In the genomic region with DNA sequence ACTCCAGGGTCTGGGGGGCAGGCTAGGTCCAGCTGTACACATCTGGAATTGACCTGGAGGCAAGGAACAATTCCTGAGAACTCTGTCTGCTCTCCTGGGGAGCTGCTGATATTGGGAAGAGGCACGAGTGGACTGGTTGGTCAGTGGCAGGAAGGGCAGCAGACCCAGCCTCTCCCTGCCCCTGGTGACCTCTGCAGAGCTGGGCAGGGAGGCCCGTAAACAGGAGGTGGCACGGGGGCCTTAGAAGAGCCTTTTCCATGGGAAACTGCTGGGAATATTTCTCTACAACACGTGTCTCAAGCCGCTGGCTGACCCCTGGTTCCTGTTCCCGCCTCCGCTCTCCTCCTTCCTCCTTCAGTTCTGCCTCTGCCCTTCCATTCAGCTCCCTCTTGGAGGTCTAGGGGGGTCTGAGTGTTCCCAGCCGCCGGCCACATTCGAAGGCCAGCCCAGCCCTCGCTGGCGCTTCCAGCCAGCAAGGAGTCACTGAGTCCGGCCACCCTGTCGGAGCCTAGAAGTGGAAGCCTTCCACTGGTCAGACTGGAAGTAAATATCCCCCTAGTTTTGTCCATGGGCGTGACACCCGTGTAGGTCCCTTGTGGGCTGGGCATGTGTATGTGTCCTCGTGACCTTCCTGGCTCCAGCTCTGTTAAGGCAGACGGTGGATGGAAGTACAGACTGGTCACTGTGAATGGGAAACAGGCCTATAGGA, we compare ENCODE assay signal across 9 mouse cellular contexts. TPM values are rescaled to one million over a fixed set of nuclear protein-coding genes. Genes with fewer than 3 reads are reported as not detected.
DNase-seq lines count a peak whose midpoint lies in the region; ATAC-seq and TF ChIP-seq lines count a peak whose summit lies in the region.
"Had no signal": no experiment of that assay in that cellular context is flagged by ENCODE, and none has a peak within 500 bp of the region (broad histone marks: within the 10 kb centered on the region; RNA-seq: fewer than 3 reads in every experiment).

No protein-coding gene starts in this region.

- H3K36me3 ChIP-seq in heart, embryonic 11.5 days (ENCODE audit: control insufficient read depth, insufficient read depth, low read length), result no peaks in the 10 kb centered on the region
- no peaks in the 10 kb centered on the region for H3K36me3 ChIP-seq in limb, embryonic 10.5 days
- H3K36me3 ChIP-seq in stomach, postnatal 0 days (ENCODE audit: control insufficient read depth, insufficient read depth, low read length), result no peaks in the 10 kb centered on the region
- H3K36me3 ChIP-seq in midbrain, embryonic 13.5 days, result no peaks in the 10 kb centered on the region
- no peaks in the 10 kb centered on the region for H3K36me3 ChIP-seq in hindbrain, embryonic 14.5 days (replicated peaks; ENCODE audit: control insufficient read depth, insufficient read depth)

- H3K9ac ChIP-seq in heart, embryonic 11.5 days (ENCODE audit: low read depth, low read length), result peak overlapping the region; percentile 49; the same call in 1 of the 2 replicates
- 0 out of 2 replicates have a peak overlapping the region, but pooled peaks have one; percentile 8 for H3K9ac ChIP-seq in stomach, postnatal 0 days (ENCODE audit: low read length)
- H3K9ac ChIP-seq in midbrain, embryonic 13.5 days (replicated peaks), result no peak overlapping the region
- no peak overlapping the region for H3K9ac ChIP-seq in hindbrain, embryonic 14.5 days

- WGBS in heart, embryonic 11.5 days (ENCODE audit: insufficient replicate concordance), result 46% methylated on average over 18 of the region's 18 CpGs
- 37% methylated on average over 18 of the region's 18 CpGs for WGBS in limb, embryonic 10.5 days
- 44% methylated on average over 18 of the region's 18 CpGs for WGBS in stomach, postnatal 0 days
- WGBS in midbrain, embryonic 13.5 days, result 66% methylated on average over 18 of the region's 18 CpGs
- WGBS in hindbrain, embryonic 14.5 days, result 55% methylated on average over 18 of the region's 18 CpGs

- peak; percentile 51 to 60 for DNase-seq in lung, adult 18-20 months
- DNase-seq in lung, postnatal 14 days, result no peak
- no peak for DNase-seq in limb, embryonic 10.5 days (ENCODE audit: low spot score)
- DNase-seq in stomach, postnatal 0 days (ENCODE audit: low spot score), result no peak
- no peak for DNase-seq in hindbrain, embryonic 14.5 days (ENCODE audit: low spot score)
- no peak for DNase-seq in embryo, embryonic 11 days
- DNase-seq: cerebellum, adult 11-12 months had no signal

- H3K9me3 ChIP-seq in heart, embryonic 11.5 days (replicated peaks; ENCODE audit: control insufficient read depth, low read length), result no peaks in the 10 kb centered on the region
- H3K9me3 ChIP-seq in limb, embryonic 10.5 days (replicated peaks), result no peaks in the 10 kb centered on the region
- H3K9me3 ChIP-seq in stomach, postnatal 0 days (ENCODE audit: control insufficient read depth, low read length), result no peaks in the 10 kb centered on the region
- no peaks in the 10 kb centered on the region for H3K9me3 ChIP-seq in midbrain, embryonic 13.5 days
- H3K9me3 ChIP-seq in hindbrain, embryonic 14.5 days (ENCODE audit: control insufficient read depth, low read length), result no peaks in the 10 kb centered on the region

- peaks cover 36% of the 10 kb centered on the region for H3K27me3 ChIP-seq in heart, embryonic 11.5 days (ENCODE audit: control insufficient read depth, insufficient read depth, low read length)
- peaks cover 33% of the 10 kb centered on the region for H3K27me3 ChIP-seq in limb, embryonic 10.5 days (ENCODE audit: low read depth, poor library complexity, severe bottlenecking)
- H3K27me3 ChIP-seq in stomach, postnatal 0 days (ENCODE audit: control insufficient read depth, insufficient read depth, low read length), result no peaks in the 10 kb centered on the region
- H3K27me3 ChIP-seq in midbrain, embryonic 13.5 days, result peaks cover 48% of the 10 kb centered on the region
- H3K27me3 ChIP-seq in hindbrain, embryonic 14.5 days (ENCODE audit: control insufficient read depth, insufficient read depth, low read length), result 0 out of 2 replicates have a peak, but pooled peaks cover 10% of the 10 kb centered on the region

- TF ChIP-seq CTCF in stomach, postnatal 0 days (IDR thresholded peaks at IDR 0.05; ENCODE audit: low read depth), result no peak

- ATAC-seq in heart, embryonic 11.5 days (replicated peaks; ENCODE audit: insufficient number of reproducible peaks, low FRiP score, low TSS enrichment), result no peak
- peak; percentile 38; the same call in 1 of the 2 replicates for ATAC-seq in stomach, postnatal 0 days (ENCODE audit: low FRiP score, low TSS enrichment)
- ATAC-seq in midbrain, embryonic 13.5 days, result no peak
- ATAC-seq in hindbrain, embryonic 14.5 days (ENCODE audit: low FRiP score), result no peak

- no peak overlapping the region for H3K4me3 ChIP-seq in heart, embryonic 11.5 days (ENCODE audit: low read depth, low read length)
- H3K4me3 ChIP-seq in limb, embryonic 10.5 days, result peak overlapping the region; percentile 23; the same call in 1 of the 2 replicates
- no peak overlapping the region for H3K4me3 ChIP-seq in stomach, postnatal 0 days (ENCODE audit: low read depth, low read length)
- H3K4me3 ChIP-seq in midbrain, embryonic 13.5 days (replicated peaks), result no peak overlapping the region
- H3K4me3 ChIP-seq in hindbrain, embryonic 14.5 days (replicated peaks; ENCODE audit: low read length), result no peak overlapping the region

- no peak for TF ChIP-seq EP300 in stomach, postnatal 0 days (optimal IDR thresholded peaks at IDR 0.05)

- H3K4me1 ChIP-seq in heart, embryonic 11.5 days (ENCODE audit: control insufficient read depth, insufficient read depth, low read length), result peaks cover 35% of the 10 kb centered on the region
- peaks cover 86% of the 10 kb centered on the region for H3K4me1 ChIP-seq in limb, embryonic 10.5 days
- H3K4me1 ChIP-seq in stomach, postnatal 0 days (replicated peaks; ENCODE audit: control insufficient read depth, insufficient read depth), result peaks cover 6% of the 10 kb centered on the region
- peaks cover 28% of the 10 kb centered on the region for H3K4me1 ChIP-seq in midbrain, embryonic 13.5 days (replicated peaks)
- peaks cover 22% of the 10 kb centered on the region for H3K4me1 ChIP-seq in hindbrain, embryonic 14.5 days (replicated peaks; ENCODE audit: control insufficient read depth, insufficient read depth, low read length)

- peak overlapping the region; percentile 60 for H3K27ac ChIP-seq in heart, embryonic 11.5 days (ENCODE audit: low read depth, low read length)
- H3K27ac ChIP-seq in limb, embryonic 10.5 days, result peak overlapping the region; percentile 91
- peak overlapping the region; percentile 84 for H3K27ac ChIP-seq in stomach, postnatal 0 days (replicated peaks)
- H3K27ac ChIP-seq in midbrain, embryonic 13.5 days, result no peak overlapping the region
- no peak overlapping the region for H3K27ac ChIP-seq in hindbrain, embryonic 14.5 days

- 0 out of 2 replicates have a peak overlapping the region, but pooled peaks have one; percentile 14 for H3K4me2 ChIP-seq in heart, embryonic 11.5 days
- no peak overlapping the region for H3K4me2 ChIP-seq in stomach, postnatal 0 days (replicated peaks; ENCODE audit: low read depth)
- no peak overlapping the region for H3K4me2 ChIP-seq in midbrain, embryonic 13.5 days (replicated peaks)
- H3K4me2 ChIP-seq in hindbrain, embryonic 14.5 days (replicated peaks), result no peak overlapping the region

RNA-seq across cellular contexts. Expression of a gene that starts 5.0 kb away (rescaled TPM):
- polyA plus RNA-seq in heart, embryonic 11.5 days (2014; fragmentation: Nextera tagmentation; extraction: Ambion mirVana), result 0.35 and 0.92 TPM in 2 replicates
- 0.16 and 0.25 TPM in 2 replicates for polyA plus RNA-seq in limb, embryonic 10.5 days (2016; fragmentation: Nextera tagmentation; extraction: Ambion mirVana)
- polyA plus RNA-seq in stomach, postnatal 0 days (2015; fragmentation: Nextera tagmentation; extraction: Ambion mirVana), result 2.6 and 2.7 TPM in 2 replicates
- polyA plus RNA-seq in midbrain, embryonic 13.5 days (2015; fragmentation: Nextera tagmentation; extraction: Ambion mirVana), result 1.0 and 1.2 TPM in 2 replicates
- 2.8 and 3.5 TPM in 2 replicates for polyA plus RNA-seq in hindbrain, embryonic 14.5 days (2014; fragmentation: Nextera tagmentation; extraction: Ambion mirVana)

RNA-seq across cellular contexts. Expression of a gene that starts 5.7 kb away (rescaled TPM):
- 1.1 and 1.2 TPM in 2 replicates for polyA plus RNA-seq in heart, embryonic 11.5 days (2014; fragmentation: Nextera tagmentation; extraction: Ambion mirVana)
- 2.7 and 5.8 TPM in 2 replicates for polyA plus RNA-seq in limb, embryonic 10.5 days (2016; fragmentation: Nextera tagmentation; extraction: Ambion mirVana)
- polyA plus RNA-seq in stomach, postnatal 0 days (2015; fragmentation: Nextera tagmentation; extraction: Ambion mirVana), result 22.1 and 22.2 TPM in 2 replicates
- 8.8 TPM in 2 replicates for polyA plus RNA-seq in midbrain, embryonic 13.5 days (2015; fragmentation: Nextera tagmentation; extraction: Ambion mirVana)
- 26.5 and 29.7 TPM in 2 replicates for polyA plus RNA-seq in hindbrain, embryonic 14.5 days (2014; fragmentation: Nextera tagmentation; extraction: Ambion mirVana)

RNA-seq across cellular contexts. Expression of a gene that starts 21.5 kb away (rescaled TPM):
- polyA plus RNA-seq in heart, embryonic 11.5 days (2014; fragmentation: Nextera tagmentation; extraction: Ambion mirVana), result 5.0 and 6.0 TPM in 2 replicates
- polyA plus RNA-seq in limb, embryonic 10.5 days (2016; fragmentation: Nextera tagmentation; extraction: Ambion mirVana), result 4.4 and 5.2 TPM in 2 replicates
- polyA plus RNA-seq in stomach, postnatal 0 days (2015; fragmentation: Nextera tagmentation; extraction: Ambion mirVana), result 5.7 and 6.1 TPM in 2 replicates
- polyA plus RNA-seq in midbrain, embryonic 13.5 days (2015; fragmentation: Nextera tagmentation; extraction: Ambion mirVana), result 0.76 and 0.77 TPM in 2 replicates
- 1.1 and 1.2 TPM in 2 replicates for polyA plus RNA-seq in hindbrain, embryonic 14.5 days (2014; fragmentation: Nextera tagmentation; extraction: Ambion mirVana)

Comparison
In these comparisons a context has a peak if more than half of its experiments do, and no peak if none do; other contexts are left out.
1. DNase-seq: peak in lung, adult 18-20 months (2 of 2); none in lung, postnatal 14 days (single experiment), limb, embryonic 10.5 days (single experiment), stomach, postnatal 0 days (single experiment), hindbrain, embryonic 14.5 days (single experiment) and embryo, embryonic 11 days (single experiment).
2. H3K27ac ChIP-seq: peak in heart, embryonic 11.5 days (single experiment), limb, embryonic 10.5 days (single experiment) and stomach, postnatal 0 days (single experiment); none in midbrain, embryonic 13.5 days (single experiment) and hindbrain, embryonic 14.5 days (single experiment).
3. H3K9ac ChIP-seq: peak in heart, embryonic 11.5 days (single experiment) and stomach, postnatal 0 days (single experiment); none in midbrain, embryonic 13.5 days (single experiment) and hindbrain, embryonic 14.5 days (single experiment).